Mouse (Mus musculus) small intestine, adult 2 months (tissue): ENCODE measurements around the gene Mrfap1.

ENCODE experiments used
- CTCF ChIP-seq: fragments of 200-500 bp; IDR thresholded peaks from 2 replicates; pipeline ENCODE4 v1.5.1; 2012; ENCODE audit warnings: low read depth, mild to moderate bottlenecking, control low read depth, inconsistent platforms, low read length, moderate library complexity, mixed read lengths; ENCODE audit not compliant: insufficient replicate concordance, insufficient read length; ENCODE audit errors: extremely low read depth
- POLR2A ChIP-seq: fragments of 200-500 bp; IDR thresholded peaks from 2 replicates; pipeline ENCODE4 v1.6.1; 2012; ENCODE audit warnings: low read depth, mild to moderate bottlenecking, control low read depth, inconsistent platforms, low read length, moderate library complexity

GRCm38 (mm10) chr5:36775317-36775716, 21.3 kb downstream of the Mrfap1 start:
- no peak for TF ChIP-seq CTCF
- TF ChIP-seq POLR2A: no peak
